Mouse (Mus musculus) neural tube, embryonic 14.5 days (tissue): ENCODE measurements around the gene Oosp1. TPM values are rescaled to one million over a fixed set of nuclear protein-coding genes. Genes with fewer than 3 reads are reported as not detected.

ENCODE experiments used
- ATAC-seq: fragments of 200-750 bp; cut with Nextera tagmentation; 2 replicates; pipeline ENCODE4 v1.8.0; 2017; ENCODE audit warnings: low read depth, mild to moderate bottlenecking, moderate TSS enrichment, moderate library complexity
- H3K27ac ChIP-seq: fragments of 300-500 bp; sonication (generic); 2 replicates; pipeline ENCODE4 v1.5.1; 2014; ENCODE audit warnings: low read depth, mild to moderate bottlenecking, control low read depth, low read length, moderate library complexity, mixed read lengths
- H3K27me3 ChIP-seq: fragments of 300-500 bp; sonication (generic); 2 replicates; pipeline ENCODE4 v1.6.1; 2014; ENCODE audit warnings: low read length; ENCODE audit not compliant: control insufficient read depth, insufficient read depth
- H3K36me3 ChIP-seq: fragments of 300-500 bp; sonication (generic); 2 replicates; pipeline ENCODE4 v1.6.1; 2014; ENCODE audit warnings: low read length, mixed read lengths; ENCODE audit not compliant: control insufficient read depth, insufficient read depth
- H3K4me1 ChIP-seq: fragments of 300-500 bp; sonication (generic); 2 replicates; pipeline ENCODE4 v1.6.1; 2014; ENCODE audit warnings: low read length; ENCODE audit not compliant: control insufficient read depth, insufficient read depth
- H3K4me2 ChIP-seq: fragments of 300-500 bp; sonication (generic); 2 replicates; pipeline ENCODE4 v1.6.1; 2014; ENCODE audit warnings: mild to moderate bottlenecking, low read depth, low read length, control low read depth
- H3K4me3 ChIP-seq: fragments of 300-500 bp; sonication (generic); 2 replicates; pipeline ENCODE4 v1.5.1; 2014; ENCODE audit warnings: low read depth, low read length, control low read depth, mixed read lengths
- H3K9ac ChIP-seq: fragments of 300-500 bp; sonication (generic); replicated peaks from 2 replicates; pipeline ENCODE4 v1.6.1; 2014; ENCODE audit warnings: low read depth, mild to moderate bottlenecking, control low read depth, low read length, mixed read lengths
- H3K9me3 ChIP-seq: fragments of 300-500 bp; sonication (generic); 2 replicates; pipeline ENCODE4 v1.6.1; 2016; ENCODE audit warnings: low read length; ENCODE audit not compliant: control insufficient read depth
- WGBS: fragments of 180-500 bp; shearing (Covaris S2); extraction: QIAGEN DNeasy Blood & Tissue Kit; methylation state at CpG from one replicate; pipeline ENCODE4 v1.1.7; 2014; 5-methylcytosine and 5-hydroxymethylcytosine counted together
- polyA plus RNA-seq: library from polyadenylated mRNA; unstranded; fragments of >200 nt; fragmentation: Nextera tagmentation; extraction: Ambion mirVana; gene quantifications from 2 replicates; pipeline ENCODE4 v1.2.1, GENCODE M21; 2014

Oosp1 gene
- not detected in 2 replicates for polyA plus RNA-seq

- Histone ChIP-seq H3K4me3 (no peak within 1 kb of the TSS), H3K9ac (no peak within 1 kb of the TSS), H3K36me3 (no peaks in the 10 kb centered on the region), H3K27me3 (no peaks in the 10 kb centered on the region), H3K9me3 (no peaks in the 10 kb centered on the region), H3K4me1 (no peaks in the 10 kb centered on the region), H3K4me2 (no peak within 1 kb of the TSS), H3K27ac (no peak within 1 kb of the TSS)
- 76% methylated on average over 5 of the region's 5 CpGs for WGBS
- ATAC-seq = no peak
Observed at GRCm38 (mm10) chr19:11690839-11691238, at the start of gene Oosp1. Gene Oosp1 (minus strand): TSS chr19:11691150.

GRCm38 (mm10) chr19:11736455-11736854 lies 45.5 kb upstream of the Oosp1 start:
- Histone ChIP-seq H3K9ac (no peak overlapping the region), H3K36me3 (no peaks in the 10 kb centered on the region), H3K4me1 (no peaks in the 10 kb centered on the region), H3K4me3 (no peak overlapping the region), H3K27ac (no peak overlapping the region), H3K4me2 (no peak overlapping the region), H3K9me3 (no peaks in the 10 kb centered on the region), H3K27me3 (no peaks in the 10 kb centered on the region)
- no peak for ATAC-seq
- WGBS = 66% methylated on average over 1 of the region's 1 CpGs

GRCm38 (mm10) chr19:11730278-11730677 lies 39.3 kb upstream of the Oosp1 start:
- no peaks in the 10 kb centered on the region for H3K27me3 ChIP-seq
- H3K4me3 ChIP-seq = no peak overlapping the region
- no peak overlapping the region for H3K4me2 ChIP-seq
- no peak overlapping the region for H3K9ac ChIP-seq
- no peaks in the 10 kb centered on the region for H3K4me1 ChIP-seq
- 77% methylated on average over 1 of the region's 1 CpGs for WGBS
- no peak for ATAC-seq
- no peaks in the 10 kb centered on the region for H3K9me3 ChIP-seq
- H3K36me3 ChIP-seq = no peaks in the 10 kb centered on the region
- H3K27ac ChIP-seq = no peak overlapping the region

DNA sequence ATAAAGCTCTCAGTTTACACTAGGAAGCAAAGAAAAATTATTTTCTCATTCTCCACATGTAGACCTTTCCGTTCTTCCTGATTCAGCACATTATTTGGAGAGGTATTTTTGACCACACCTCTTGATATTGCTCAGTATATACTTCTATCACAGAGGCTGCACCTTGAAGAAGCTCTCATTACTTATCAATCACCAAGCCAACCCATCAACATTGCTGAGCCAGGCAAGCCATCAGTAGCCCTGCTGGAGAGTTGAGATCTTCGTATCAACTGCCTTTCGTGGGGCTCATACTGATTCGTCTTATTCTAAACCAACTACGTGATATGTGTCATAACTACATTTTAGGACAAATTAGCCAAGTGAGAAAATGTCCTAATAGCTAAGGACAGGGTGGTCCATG lies 36.4 kb upstream of the Oosp1 start:
- H3K36me3 ChIP-seq = no peaks in the 10 kb centered on the region
- ATAC-seq = no peak
- H3K9ac ChIP-seq = no peak overlapping the region
- no peak overlapping the region for H3K27ac ChIP-seq
- H3K9me3 ChIP-seq = no peaks in the 10 kb centered on the region
- no peak overlapping the region for H3K4me3 ChIP-seq
- no peaks in the 10 kb centered on the region for H3K4me1 ChIP-seq
- no peak overlapping the region for H3K4me2 ChIP-seq
- no peaks in the 10 kb centered on the region for H3K27me3 ChIP-seq
- WGBS = 92% methylated on average over 5 of the region's 5 CpGs

DNA sequence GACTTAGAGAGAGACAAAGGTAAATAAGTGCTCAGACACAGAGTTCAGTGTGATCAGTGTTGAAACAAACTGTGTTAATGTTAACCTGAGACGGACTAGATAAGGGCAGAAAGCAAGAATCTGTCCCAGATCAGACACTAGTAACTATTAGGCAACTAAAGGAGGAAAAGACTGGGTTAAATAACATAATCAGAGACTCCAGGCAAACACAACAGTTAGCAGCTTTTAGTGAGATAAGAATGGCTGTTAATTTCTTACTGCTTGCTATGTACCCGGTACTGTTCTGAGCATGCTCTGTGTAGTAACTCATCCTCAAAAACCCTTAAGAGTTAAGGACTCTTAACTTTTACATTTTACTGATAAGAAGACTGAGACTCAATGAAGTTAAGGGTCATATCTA lies 35.0 kb upstream of the Oosp1 start:
- H3K9me3 ChIP-seq = no peaks in the 10 kb centered on the region
- no peak overlapping the region for H3K27ac ChIP-seq
- no peaks in the 10 kb centered on the region for H3K4me1 ChIP-seq
- no peak overlapping the region for H3K9ac ChIP-seq
- no peak for ATAC-seq
- WGBS = 93% methylated on average over 2 of the region's 2 CpGs
- no peak overlapping the region for H3K4me3 ChIP-seq
- H3K27me3 ChIP-seq = no peaks in the 10 kb centered on the region
- no peak overlapping the region for H3K4me2 ChIP-seq
- no peaks in the 10 kb centered on the region for H3K36me3 ChIP-seq

GRCm38 (mm10) chr19:11724275-11724674 lies 33.3 kb upstream of the Oosp1 start:
- Histone ChIP-seq H3K36me3 (no peaks in the 10 kb centered on the region), H3K27ac (no peak overlapping the region), H3K4me2 (no peak overlapping the region), H3K4me1 (no peaks in the 10 kb centered on the region), H3K9me3 (no peaks in the 10 kb centered on the region), H3K4me3 (no peak overlapping the region), H3K27me3 (no peaks in the 10 kb centered on the region), H3K9ac (no peak overlapping the region)
- no peak for ATAC-seq
- WGBS = 90% methylated on average over 6 of the region's 6 CpGs

GRCm38 (mm10) chr19:11723870-11724269 lies 32.9 kb upstream of the Oosp1 start:
- H3K27me3 ChIP-seq = no peaks in the 10 kb centered on the region
- H3K4me2 ChIP-seq = no peak overlapping the region
- H3K9ac ChIP-seq = no peak overlapping the region
- H3K9me3 ChIP-seq = no peaks in the 10 kb centered on the region
- no peak overlapping the region for H3K27ac ChIP-seq
- no peaks in the 10 kb centered on the region for H3K36me3 ChIP-seq
- 95% methylated on average over 2 of the region's 2 CpGs for WGBS
- ATAC-seq = no peak
- H3K4me3 ChIP-seq = no peak overlapping the region
- H3K4me1 ChIP-seq = no peaks in the 10 kb centered on the region

GRCm38 (mm10) chr19:11720071-11720470 lies 29.1 kb upstream of the Oosp1 start:
- H3K9me3 ChIP-seq = no peaks in the 10 kb centered on the region
- no peaks in the 10 kb centered on the region for H3K27me3 ChIP-seq
- no peak overlapping the region for H3K27ac ChIP-seq
- no peaks in the 10 kb centered on the region for H3K4me1 ChIP-seq
- no peak overlapping the region for H3K4me2 ChIP-seq
- H3K36me3 ChIP-seq = no peaks in the 10 kb centered on the region
- ATAC-seq = no peak
- WGBS = 87% methylated on average over 3 of the region's 3 CpGs
- H3K4me3 ChIP-seq = no peak overlapping the region
- H3K9ac ChIP-seq = no peak overlapping the region

DNA sequence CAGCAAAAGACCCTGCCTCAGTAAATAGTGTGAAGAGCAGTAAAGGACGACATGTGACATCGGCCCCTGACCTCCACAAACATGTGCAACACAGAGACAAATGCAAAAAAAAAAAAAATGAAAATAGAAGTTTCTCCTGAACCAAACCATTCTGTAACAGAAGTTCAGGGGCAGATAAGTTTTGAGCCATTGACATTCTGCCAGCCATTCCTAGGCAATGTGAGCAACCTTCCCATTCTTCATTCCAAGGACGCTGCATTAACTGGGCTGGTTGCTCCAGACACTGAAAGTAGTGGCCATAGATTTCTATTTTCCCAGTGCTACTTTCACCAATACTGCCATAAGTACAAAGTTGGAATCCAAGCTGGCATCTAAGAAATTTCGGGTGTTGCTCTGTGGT lies 21.5 kb upstream of the Oosp1 start:
- Histone ChIP-seq H3K4me1 (no peaks in the 10 kb centered on the region), H3K27me3 (no peaks in the 10 kb centered on the region), H3K4me2 (no peak overlapping the region), H3K9me3 (no peaks in the 10 kb centered on the region), H3K9ac (no peak overlapping the region), H3K36me3 (no peaks in the 10 kb centered on the region), H3K4me3 (no peak overlapping the region), H3K27ac (no peak overlapping the region)
- 82% methylated on average over 4 of the region's 4 CpGs for WGBS
- ATAC-seq = no peak

DNA sequence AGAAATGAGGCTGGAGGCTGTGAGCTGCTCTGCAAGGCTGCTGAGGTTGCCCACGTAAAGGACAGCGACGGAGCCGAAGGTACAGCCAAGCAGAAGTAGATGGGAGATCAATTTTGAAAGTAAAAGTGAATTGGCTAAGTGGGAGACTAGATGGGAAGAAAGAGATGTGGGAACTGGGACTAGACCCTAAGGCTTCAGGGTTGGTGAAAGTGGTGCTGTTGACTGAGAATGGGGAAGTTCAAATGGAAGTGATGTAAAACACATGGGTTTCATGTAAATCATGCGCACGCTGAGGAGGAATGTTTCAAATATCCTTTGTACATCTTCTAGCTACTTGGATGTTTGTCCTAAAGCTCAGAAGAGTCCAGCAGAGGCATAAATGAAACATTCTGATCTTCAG lies 7.4 kb upstream of the Oosp1 start:
- no peaks in the 10 kb centered on the region for H3K36me3 ChIP-seq
- no peak overlapping the region for H3K27ac ChIP-seq
- ATAC-seq = no peak
- WGBS = 95% methylated on average over 6 of the region's 6 CpGs
- H3K9me3 ChIP-seq = no peaks in the 10 kb centered on the region
- no peak overlapping the region for H3K9ac ChIP-seq
- H3K27me3 ChIP-seq = no peaks in the 10 kb centered on the region
- H3K4me2 ChIP-seq = no peak overlapping the region
- no peak overlapping the region for H3K4me3 ChIP-seq
- no peaks in the 10 kb centered on the region for H3K4me1 ChIP-seq
